Mouse (Mus musculus) kidney, embryonic 14.5 days (tissue): ENCODE data around the gene Erich6b. TPM values are rescaled to one million over a fixed set of nuclear protein-coding genes. Genes with fewer than 3 reads are reported as not detected.
A peak's percentile ranks its signal among the peaks of the same experiment; 100 is the strongest.

Source experiments
- ATAC-seq: fragments of 200-750 bp; cut with Nextera tagmentation; 2 replicates; pipeline ENCODE4 v1.8.0; 2017; ENCODE audit warnings: moderate number of reproducible peaks, mild to moderate bottlenecking, moderate TSS enrichment, moderate library complexity; ENCODE audit not compliant: low FRiP score, low TSS enrichment
- H3K27ac ChIP-seq: fragments of 300-500 bp; sonication (generic); 2 replicates; pipeline ENCODE4 v1.5.1; 2014; ENCODE audit warnings: low read depth, mild to moderate bottlenecking, low read length, moderate library complexity, mixed read lengths
- H3K27me3 ChIP-seq: fragments of 300-500 bp; sonication (generic); 2 replicates; pipeline ENCODE4 v1.6.1; 2014; ENCODE audit warnings: mild to moderate bottlenecking, low read length; ENCODE audit not compliant: control insufficient read depth, insufficient read depth
- H3K36me3 ChIP-seq: fragments of 300-500 bp; sonication (generic); 2 replicates; pipeline ENCODE4 v1.6.1; 2014; ENCODE audit warnings: low read length, mixed read lengths; ENCODE audit not compliant: control insufficient read depth, insufficient read depth
- H3K4me1 ChIP-seq: fragments of 300-500 bp; sonication (generic); 2 replicates; pipeline ENCODE4 v1.6.1; 2014; ENCODE audit warnings: low read length, mixed read lengths; ENCODE audit not compliant: control insufficient read depth, insufficient read depth
- H3K4me2 ChIP-seq: fragments of 300-500 bp; sonication (generic); replicated peaks from 2 replicates; pipeline ENCODE4 v1.6.1; 2014; ENCODE audit warnings: low read depth, mild to moderate bottlenecking, low read length
- H3K4me3 ChIP-seq: fragments of 300-500 bp; sonication (generic); 2 replicates; pipeline ENCODE4 v1.5.1; 2014; ENCODE audit warnings: mild to moderate bottlenecking, low read length
- H3K9ac ChIP-seq: fragments of 300-500 bp; sonication (generic); 2 replicates; pipeline ENCODE4 v1.6.1; 2014; ENCODE audit warnings: low read depth, mild to moderate bottlenecking, low read length, moderate library complexity
- H3K9me3 ChIP-seq: fragments of 300-500 bp; sonication (generic); 2 replicates; pipeline ENCODE4 v1.6.1; 2016; ENCODE audit warnings: low read length; ENCODE audit not compliant: control insufficient read depth
- WGBS: fragments of 180-500 bp; shearing (Covaris S2); extraction: QIAGEN DNeasy Blood & Tissue Kit; methylation state at CpG from one replicate; pipeline ENCODE4 v1.1.7; 2014; 5-methylcytosine and 5-hydroxymethylcytosine counted together
- polyA plus RNA-seq: library from polyadenylated mRNA; unstranded; fragments of >200 nt; fragmentation: Nextera tagmentation; extraction: Ambion mirVana; gene quantifications from 2 replicates; pipeline ENCODE4 v1.2.1, GENCODE M21; 2014

The Erich6b gene
- polyA plus RNA-seq, 1 experiment from 2014 or later, result not detected

GRCm38 (mm10) chr14:75669085-75669645 lies 27.1 kb downstream of the Erich6b start:
- 0 out of 2 replicates have a peak, but pooled peaks have one; percentile 34 for ATAC-seq
- Histone ChIP-seq H3K9me3 (no peaks in the 10 kb centered on the region; the same call in 1 of the 2 replicates), H3K4me2 (no peak overlapping the region), H3K36me3 (no peaks in the 10 kb centered on the region), H3K27me3 (no peaks in the 10 kb centered on the region), H3K4me3 (no peak overlapping the region), H3K9ac (no peak overlapping the region), H3K4me1 (0 out of 2 replicates have a peak, but pooled peaks cover 2% of the 10 kb centered on the region), H3K27ac (no peak overlapping the region)
- 62% methylated on average over 1 of the region's 1 CpGs for WGBS

- H3K9ac ChIP-seq, result no peak overlapping the region
- H3K4me3 ChIP-seq, result no peak overlapping the region
- no peak overlapping the region for H3K4me2 ChIP-seq
- ATAC-seq, result no peak
- H3K9me3 ChIP-seq, result no peaks in the 10 kb centered on the region
- no peaks in the 10 kb centered on the region for H3K36me3 ChIP-seq
- H3K4me1 ChIP-seq, result 0 out of 2 replicates have a peak, but pooled peaks cover 2% of the 10 kb centered on the region
- WGBS, result 53% methylated on average over 6 of the region's 6 CpGs
- H3K27ac ChIP-seq, result no peak overlapping the region
- H3K27me3 ChIP-seq, result no peaks in the 10 kb centered on the region
These were observed 34.3 kb downstream of the Erich6b start for GRCm38 (mm10) chr14:75676316-75676715.

GRCm38 (mm10) chr14:75690428-75690827 lies 48.4 kb downstream of the Erich6b start:
- no peaks in the 10 kb centered on the region for H3K4me1 ChIP-seq
- no peaks in the 10 kb centered on the region for H3K27me3 ChIP-seq
- WGBS, result 91% methylated on average over 2 of the region's 2 CpGs
- H3K27ac ChIP-seq, result no peak overlapping the region
- H3K9ac ChIP-seq, result no peak overlapping the region
- H3K9me3 ChIP-seq, result no peaks in the 10 kb centered on the region
- ATAC-seq, result no peak
- H3K36me3 ChIP-seq, result no peaks in the 10 kb centered on the region
- no peak overlapping the region for H3K4me2 ChIP-seq
- no peak overlapping the region for H3K4me3 ChIP-seq

- H3K4me3 ChIP-seq, result no peak overlapping the region
- no peaks in the 10 kb centered on the region for H3K4me1 ChIP-seq
- H3K27ac ChIP-seq, result no peak overlapping the region
- no peak for ATAC-seq
- H3K4me2 ChIP-seq, result no peak overlapping the region
- H3K9me3 ChIP-seq, result no peaks in the 10 kb centered on the region
- H3K27me3 ChIP-seq, result no peaks in the 10 kb centered on the region
- no peak overlapping the region for H3K9ac ChIP-seq
- 84% methylated on average over 5 of the region's 5 CpGs for WGBS
- peaks cover 3% of the 10 kb centered on the region; the same call in 1 of the 2 replicates for H3K36me3 ChIP-seq
These were observed 54.0 kb downstream of the Erich6b start for GRCm38 (mm10) chr14:75696096-75696495.

- ATAC-seq, result no peak
- Histone ChIP-seq H3K27me3 (no peaks in the 10 kb centered on the region), H3K27ac (no peak overlapping the region), H3K9ac (no peak overlapping the region), H3K4me3 (no peak overlapping the region), H3K4me2 (no peak overlapping the region), H3K36me3 (peaks cover 16% of the 10 kb centered on the region), H3K9me3 (no peaks in the 10 kb centered on the region), H3K4me1 (no peaks in the 10 kb centered on the region)
- 52% methylated on average over 1 of the region's 1 CpGs for WGBS
These were observed 55.9 kb downstream of the Erich6b start for GRCm38 (mm10) chr14:75697928-75698327.

GRCm38 (mm10) chr14:75706647-75707046 lies 64.6 kb downstream of the Erich6b start:
- Histone ChIP-seq H3K4me2 (no peak overlapping the region), H3K9ac (no peak overlapping the region), H3K36me3 (peaks cover 45% of the 10 kb centered on the region), H3K9me3 (no peaks in the 10 kb centered on the region), H3K27me3 (no peaks in the 10 kb centered on the region), H3K27ac (peak overlapping the region; percentile 51; the same call in 1 of the 2 replicates), H3K4me1 (peaks cover 4% of the 10 kb centered on the region; the same call in 1 of the 2 replicates), H3K4me3 (no peak overlapping the region)
- peak; percentile 51; the same call in 1 of the 2 replicates for ATAC-seq
- WGBS, result 60% methylated on average over 4 of the region's 4 CpGs

GRCm38 (mm10) chr14:75707771-75708170 lies 65.7 kb downstream of the Erich6b start:
- 35% methylated on average over 7 of the region's 7 CpGs for WGBS

GRCm38 (mm10) chr14:75708986-75709385 lies 66.9 kb downstream of the Erich6b start:
- Histone ChIP-seq H3K9ac (no peak overlapping the region), H3K4me3 (no peak overlapping the region), H3K4me2 (no peak overlapping the region), H3K27me3 (no peaks in the 10 kb centered on the region), H3K27ac (no peak overlapping the region), H3K36me3 (peaks cover 39% of the 10 kb centered on the region), H3K4me1 (peaks cover 4% of the 10 kb centered on the region; the same call in 1 of the 2 replicates), H3K9me3 (no peaks in the 10 kb centered on the region)
- 68% methylated on average over 1 of the region's 1 CpGs for WGBS
- no peak for ATAC-seq

More at GRCm38 (mm10) chr14:75707771-75708170, 65.7 kb downstream of the Erich6b start:
- Histone ChIP-seq H3K27ac (no peak overlapping the region), H3K4me3 (no peak overlapping the region), H3K4me1 (peaks cover 4% of the 10 kb centered on the region; the same call in 1 of the 2 replicates), H3K9me3 (no peaks in the 10 kb centered on the region), H3K36me3 (peaks cover 46% of the 10 kb centered on the region), H3K4me2 (no peak overlapping the region), H3K27me3 (no peaks in the 10 kb centered on the region), H3K9ac (no peak overlapping the region)
- ATAC-seq, result no peak

GRCm38 (mm10) chr14:75711731-75712130 lies 69.7 kb downstream of the Erich6b start:
- peaks cover 4% of the 10 kb centered on the region; the same call in 1 of the 2 replicates for H3K4me1 ChIP-seq
- no peaks in the 10 kb centered on the region for H3K9me3 ChIP-seq
- WGBS, result 92% methylated on average over 3 of the region's 3 CpGs
- no peak overlapping the region for H3K4me2 ChIP-seq
- peaks cover 54% of the 10 kb centered on the region for H3K36me3 ChIP-seq
- H3K4me3 ChIP-seq, result no peak overlapping the region
- H3K27me3 ChIP-seq, result no peaks in the 10 kb centered on the region
- H3K27ac ChIP-seq, result no peak overlapping the region
- H3K9ac ChIP-seq, result no peak overlapping the region
- no peak for ATAC-seq
